Mouse (Mus musculus) heart, adult 2 months (tissue): ENCODE measurements at regions not wholly inside any gene's neighbourhood (a gene's known extent, or its start where the extent isn't known, plus 50 kb on each side); places are given as distances from the start of the nearest gene placed in this dataset.

Experiments
- CTCF ChIP-seq: fragments of 200-600 bp; IDR thresholded peaks from 2 replicates; pipeline ENCODE4 v1.8.1; 2022; ENCODE audit warnings: antibody characterized with exemption, mild to moderate bottlenecking, moderate library complexity
- EP300 ChIP-seq: fragments of 200-500 bp; IDR thresholded peaks from 2 replicates; pipeline ENCODE4 v1.6.1; 2011; ENCODE audit warnings: low read depth, low read length, control low read depth; ENCODE audit not compliant: insufficient read depth
- POLR2A ChIP-seq: fragments of 200-500 bp; IDR thresholded peaks from 2 replicates; pipeline ENCODE4 v1.6.1; 2011; ENCODE audit warnings: mild to moderate bottlenecking, low read depth, low read length, control low read depth; ENCODE audit not compliant: insufficient read depth

GRCm38 (mm10) chr9:30803755-30804532 lies 118.3 kb downstream of the Adamts15 start:
- no peak for TF ChIP-seq POLR2A
- no peak for TF ChIP-seq CTCF
- no peak for TF ChIP-seq EP300
